Mouse (Mus musculus) midbrain, embryonic 16.5 days (tissue): Measurements from ENCODE around the gene Slc17a8. TPM values are rescaled to one million over a fixed set of nuclear protein-coding genes. Genes with fewer than 3 reads are reported as not detected.
"Not testable (repeated sequence)": the region's sequence is repeated elsewhere in the genome, so short reads cannot be mapped to it uniquely, and the experiment has no call there.

Experiments used
- ATAC-seq: fragments of 200-750 bp; cut with Nextera tagmentation; 2 replicates; pipeline ENCODE4 v1.8.0; 2017; ENCODE audit warnings: moderate TSS enrichment
- H3K27ac ChIP-seq: fragments of 300-500 bp; sonication (generic); 2 replicates; pipeline ENCODE4 v1.5.1; 2014; ENCODE audit warnings: mild to moderate bottlenecking, low read length, mixed read lengths
- H3K27me3 ChIP-seq: fragments of 300-500 bp; sonication (generic); 2 replicates; pipeline ENCODE4 v1.6.1; 2014; ENCODE audit warnings: low read depth, low read length, mixed read lengths; ENCODE audit not compliant: control insufficient read depth, insufficient read depth
- H3K36me3 ChIP-seq: fragments of 300-500 bp; sonication (generic); 2 replicates; pipeline ENCODE4 v1.6.1; 2014; ENCODE audit warnings: mild to moderate bottlenecking, low read length, moderate library complexity, mixed read lengths; ENCODE audit not compliant: control insufficient read depth, insufficient read depth
- H3K4me1 ChIP-seq: fragments of 300-500 bp; sonication (generic); 2 replicates; pipeline ENCODE4 v1.6.1; 2014; ENCODE audit warnings: mild to moderate bottlenecking, low read length, mixed read lengths; ENCODE audit not compliant: control insufficient read depth, insufficient read depth
- H3K4me2 ChIP-seq: fragments of 300-500 bp; sonication (generic); 2 replicates; pipeline ENCODE4 v1.6.1; 2014; ENCODE audit warnings: mild to moderate bottlenecking, low read length, mixed read lengths
- H3K4me3 ChIP-seq: fragments of 300-500 bp; sonication (generic); 2 replicates; pipeline ENCODE4 v1.5.1; 2014; ENCODE audit warnings: low read depth, mild to moderate bottlenecking, low read length, moderate library complexity, mixed read lengths
- H3K9ac ChIP-seq: fragments of 300-500 bp; sonication (generic); 2 replicates; pipeline ENCODE4 v1.6.1; 2014; ENCODE audit warnings: low read depth, low read length, mixed read lengths
- H3K9me3 ChIP-seq: fragments of 300-500 bp; sonication (generic); replicated peaks from 2 replicates; pipeline ENCODE4 v1.6.1; 2014; ENCODE audit warnings: mild to moderate bottlenecking, low read length, mixed read lengths; ENCODE audit not compliant: control insufficient read depth, poor library complexity, severe bottlenecking
- WGBS: fragments of 180-500 bp; shearing (Covaris S2); extraction: QIAGEN DNeasy Blood & Tissue Kit; methylation state at CpG from one replicate; pipeline ENCODE4 v1.1.7; 2014; 5-methylcytosine and 5-hydroxymethylcytosine counted together
- polyA plus RNA-seq: library from polyadenylated mRNA; unstranded; fragments of >200 nt; fragmentation: Nextera tagmentation; extraction: Ambion mirVana; gene quantifications from 2 replicates; pipeline ENCODE4 v1.2.1, GENCODE M21; 2015

The Slc17a8 gene
- polyA plus RNA-seq, 1 experiment from 2014 or later, result 2.0 TPM

- Histone ChIP-seq H3K4me3 (no peak overlapping the region), H3K9ac (no peak overlapping the region), H3K27ac (no peak overlapping the region), H3K4me2 (no peak overlapping the region), H3K4me1 (no peaks in the 10 kb centered on the region), H3K36me3 (no peaks in the 10 kb centered on the region), H3K9me3 (no peaks in the 10 kb centered on the region), H3K27me3 (no peaks in the 10 kb centered on the region)
- 93% methylated on average over 4 of the region's 4 CpGs for WGBS
- ATAC-seq, result no peak
Observed at GRCm38 (mm10) chr10:89578801-89579200, 42.3 kb downstream of the Slc17a8 start.

DNA sequence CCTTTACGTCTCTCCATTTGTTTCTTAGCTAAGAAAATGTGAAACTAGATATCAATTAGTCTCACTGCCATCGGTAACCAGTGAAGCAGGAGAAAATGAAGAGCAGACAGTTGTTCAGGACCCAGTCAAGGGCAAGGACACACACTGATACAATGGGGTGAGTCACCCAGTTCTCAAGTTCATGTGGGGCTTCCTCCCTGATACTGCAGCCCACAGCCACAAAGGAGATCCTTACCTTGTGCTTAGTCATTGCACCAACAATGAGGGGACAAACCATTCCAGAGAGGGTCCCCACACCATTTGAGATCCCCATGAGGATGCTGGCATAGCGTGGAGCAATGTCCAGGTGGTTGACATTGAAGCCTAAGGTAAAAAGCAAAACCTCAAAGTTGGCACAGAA, 43.4 kb downstream of the Slc17a8 start:
- no peak for ATAC-seq

GRCm38 (mm10) chr10:89573421-89573820, 47.6 kb downstream of the Slc17a8 start:
- no peak overlapping the region for H3K27ac ChIP-seq
- WGBS, result 88% methylated on average over 3 of the region's 3 CpGs
- H3K36me3 ChIP-seq, result no peaks in the 10 kb centered on the region
- H3K4me1 ChIP-seq, result no peaks in the 10 kb centered on the region
- H3K9me3 ChIP-seq, result 0 out of 2 replicates have a peak, but pooled peaks cover 2% of the 10 kb centered on the region
- no peak for ATAC-seq
- H3K4me2 ChIP-seq, result no peak overlapping the region
- no peak overlapping the region for H3K9ac ChIP-seq
- no peaks in the 10 kb centered on the region for H3K27me3 ChIP-seq
- no peak overlapping the region for H3K4me3 ChIP-seq

More for the DNA sequence above, 43.4 kb downstream of the Slc17a8 start:
- Histone ChIP-seq H3K9me3 (no peaks in the 10 kb centered on the region), H3K4me2 (no peak overlapping the region), H3K4me3 (no peak overlapping the region), H3K4me1 (no peaks in the 10 kb centered on the region), H3K27ac (no peak overlapping the region), H3K27me3 (no peaks in the 10 kb centered on the region), H3K9ac (no peak overlapping the region), H3K36me3 (no peaks in the 10 kb centered on the region)
- WGBS, result 91% methylated on average over 3 of the region's 3 CpGs

DNA sequence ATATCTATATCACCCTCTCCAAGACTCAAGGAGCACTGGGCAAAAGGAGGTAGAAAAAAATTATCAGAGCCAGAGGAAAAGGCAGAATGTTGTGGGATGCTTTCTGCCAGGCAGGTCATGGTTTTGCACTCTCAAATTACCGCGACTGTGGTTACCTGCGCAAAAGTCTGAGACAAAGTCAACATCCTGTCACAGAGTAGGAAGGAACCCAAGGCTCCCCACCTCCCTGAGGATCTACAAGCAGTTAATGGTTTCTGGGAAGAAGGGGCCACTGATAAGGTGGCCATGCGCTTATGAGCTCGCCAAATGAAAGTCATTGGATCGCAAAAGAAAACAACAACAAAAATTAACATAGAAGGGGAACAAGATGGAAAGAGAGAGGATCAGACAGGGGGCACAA, 48.1 kb downstream of the Slc17a8 start:
- H3K27ac ChIP-seq, result no peak overlapping the region
- no peaks in the 10 kb centered on the region for H3K27me3 ChIP-seq
- 0 out of 2 replicates have a peak, but pooled peaks cover 2% of the 10 kb centered on the region for H3K9me3 ChIP-seq
- 96% methylated on average over 6 of the region's 6 CpGs for WGBS
- H3K4me1 ChIP-seq, result no peaks in the 10 kb centered on the region
- H3K9ac ChIP-seq, result no peak overlapping the region
- H3K4me2 ChIP-seq, result no peak overlapping the region
- H3K4me3 ChIP-seq, result no peak overlapping the region
- H3K36me3 ChIP-seq, result no peaks in the 10 kb centered on the region
- no peak for ATAC-seq

GRCm38 (mm10) chr10:89567391-89567790, 53.7 kb downstream of the Slc17a8 start:
- Histone ChIP-seq H3K4me2 (no peak overlapping the region), H3K4me1 (no peaks in the 10 kb centered on the region), H3K27me3 (no peaks in the 10 kb centered on the region), H3K9me3 (0 out of 2 replicates have a peak, but pooled peaks cover 2% of the 10 kb centered on the region), H3K9ac (no peak overlapping the region), H3K4me3 (no peak overlapping the region), H3K27ac (no peak overlapping the region), H3K36me3 (no peaks in the 10 kb centered on the region)
- no peak for ATAC-seq
- 88% methylated on average over 2 of the region's 2 CpGs for WGBS

DNA sequence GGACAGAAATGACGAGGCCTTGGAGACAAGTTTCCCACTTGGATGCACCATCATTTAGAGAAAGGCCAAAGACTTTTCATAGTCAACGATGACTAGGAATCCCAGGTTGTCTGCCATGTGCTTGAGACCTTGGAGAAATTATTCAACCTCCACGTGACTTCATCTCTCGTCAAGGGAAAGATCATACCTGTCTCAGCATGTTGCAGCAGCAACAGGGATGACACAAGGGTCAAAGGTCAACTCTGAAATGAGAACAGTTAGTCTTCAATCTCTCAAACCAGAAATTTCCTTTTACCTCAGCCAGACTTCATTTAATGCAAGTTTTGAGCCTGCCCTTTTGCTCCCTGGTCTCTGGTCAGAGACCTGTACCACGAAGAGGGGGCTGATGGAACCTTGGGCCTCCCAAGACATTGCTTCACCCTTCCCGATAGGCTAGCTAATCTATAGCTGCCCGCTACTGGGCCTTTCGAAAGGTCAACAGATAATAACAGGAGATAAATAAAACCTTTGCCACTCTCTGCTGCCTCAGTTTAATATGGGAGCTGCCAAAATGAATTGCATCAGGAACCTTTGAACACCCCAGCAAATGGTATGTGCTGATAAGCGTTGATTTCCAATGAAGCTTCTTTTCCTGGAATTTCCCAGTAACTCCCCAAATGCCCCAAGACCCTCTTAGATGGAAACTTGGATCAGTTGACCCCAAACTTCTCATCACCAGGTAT, 55.6 kb downstream of the Slc17a8 start:
- no peak overlapping the region for H3K27ac ChIP-seq
- H3K27me3 ChIP-seq, result no peaks in the 10 kb centered on the region
- 95% methylated on average over 9 of the region's 9 CpGs for WGBS
- ATAC-seq, result no peak
- H3K9ac ChIP-seq, result no peak overlapping the region
- H3K9me3 ChIP-seq, result 0 out of 2 replicates have a peak, but pooled peaks cover 2% of the 10 kb centered on the region
- H3K4me2 ChIP-seq, result no peak overlapping the region
- H3K4me1 ChIP-seq, result no peaks in the 10 kb centered on the region
- H3K36me3 ChIP-seq, result no peaks in the 10 kb centered on the region
- H3K4me3 ChIP-seq, result no peak overlapping the region

DNA sequence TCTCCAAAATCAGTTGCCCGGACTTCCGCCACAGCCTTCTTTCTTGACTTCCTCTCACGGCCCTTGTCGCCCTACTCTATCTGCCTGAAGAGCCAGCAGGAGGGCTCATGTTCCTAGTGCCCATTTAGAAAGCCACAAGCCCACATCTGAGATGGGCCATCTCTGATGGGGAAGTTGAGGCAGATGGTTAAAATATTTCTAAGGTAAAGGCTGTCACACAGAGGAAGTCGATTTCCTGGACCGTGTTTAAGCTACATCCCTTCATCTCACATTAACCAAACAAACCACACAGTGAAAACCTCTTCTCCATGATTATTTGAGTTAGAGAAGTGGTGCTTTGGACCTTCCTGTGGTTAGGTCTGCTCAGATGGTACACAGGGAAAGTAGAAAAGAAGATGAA, 58.9 kb downstream of the Slc17a8 start:
- Histone ChIP-seq H3K27ac (no peak overlapping the region), H3K4me3 (no peak overlapping the region), H3K9me3 (no peaks in the 10 kb centered on the region), H3K4me2 (no peak overlapping the region), H3K27me3 (no peaks in the 10 kb centered on the region), H3K9ac (no peak overlapping the region), H3K36me3 (no peaks in the 10 kb centered on the region), H3K4me1 (no peaks in the 10 kb centered on the region)
- 92% methylated on average over 6 of the region's 6 CpGs for WGBS
- ATAC-seq, result no peak

DNA sequence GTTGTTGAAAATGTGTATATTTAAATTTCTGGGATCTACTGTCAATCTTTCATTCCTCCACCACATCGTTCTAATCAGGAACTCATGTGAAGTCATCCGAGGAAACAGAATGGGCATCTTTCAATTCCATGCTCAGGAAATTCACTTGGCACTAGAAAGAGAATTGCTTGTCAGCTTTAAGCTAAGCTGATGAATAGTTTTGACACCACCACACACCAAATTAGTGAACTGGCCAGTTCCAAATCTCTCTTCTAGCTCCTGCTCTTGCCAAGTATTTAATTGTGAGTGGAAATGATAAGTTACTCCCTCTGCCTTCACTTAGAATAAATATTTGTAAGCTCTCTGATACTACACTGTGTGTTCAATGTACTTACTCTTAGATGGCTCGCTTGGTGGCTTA, 61.7 kb downstream of the Slc17a8 start:
- 57% methylated on average over 3 of the region's 3 CpGs for WGBS
- ATAC-seq, result no peak

GRCm38 (mm10) chr10:89554885-89555284, 66.2 kb downstream of the Slc17a8 start:
- H3K4me1 ChIP-seq, H3K9me3 ChIP-seq, H3K4me3 ChIP-seq, H3K27me3 ChIP-seq, H3K4me2 ChIP-seq, ATAC-seq, H3K36me3 ChIP-seq, H3K9ac ChIP-seq, H3K27ac ChIP-seq: not testable (repeated sequence)
- 92% methylated on average over 13 of the region's 13 CpGs for WGBS

More for the DNA sequence above, 61.7 kb downstream of the Slc17a8 start:
- no peaks in the 10 kb centered on the region for H3K9me3 ChIP-seq
- no peak overlapping the region for H3K4me2 ChIP-seq
- no peaks in the 10 kb centered on the region for H3K4me1 ChIP-seq
- no peaks in the 10 kb centered on the region for H3K27me3 ChIP-seq
- no peak overlapping the region for H3K9ac ChIP-seq
- H3K4me3 ChIP-seq, result no peak overlapping the region
- H3K36me3 ChIP-seq, result no peaks in the 10 kb centered on the region
- H3K27ac ChIP-seq, result no peak overlapping the region
